Mouse (Mus musculus) megakaryocyte, embryonic 14.5 days (primary cell): ENCODE data around the gene Gm438. TPM values are rescaled to one million over a fixed set of nuclear protein-coding genes. Genes with fewer than 3 reads are reported as not detected.
"Not testable (repeated sequence)": the region's sequence is repeated elsewhere in the genome, so short reads cannot be mapped to it uniquely, and the experiment has no call there.

Experiments used
- H3K27me3 ChIP-seq: replicated peaks from 2 replicates; pipeline ENCODE3; 2012; ENCODE audit warnings: inconsistent platforms
- H3K36me3 ChIP-seq: replicated peaks from 2 replicates; pipeline ENCODE3; 2012; ENCODE audit warnings: low read length, inconsistent platforms, mixed read lengths
- H3K4me1 ChIP-seq: 2 replicates; pipeline ENCODE4 v1.6.1; 2012; ENCODE audit warnings: inconsistent platforms
- H3K4me3 ChIP-seq: replicated peaks from 2 replicates; pipeline ENCODE3; 2012; ENCODE audit warnings: moderate library complexity, mild to moderate bottlenecking, inconsistent platforms
- H3K9me3 ChIP-seq: 2 replicates; pipeline ENCODE4 v1.6.1; 2012; ENCODE audit warnings: inconsistent platforms
- FLI1 ChIP-seq: IDR thresholded peaks from 2 replicates; pipeline ENCODE4 v1.6.1; 2012; ENCODE audit warnings: low read length, inconsistent platforms, mixed read lengths
- GATA1 ChIP-seq: IDR thresholded peaks from 3 replicates; pipeline ENCODE4 v1.6.1; 2012; ENCODE audit warnings: mixed read lengths, low read length, inconsistent platforms, borderline replicate concordance
- polyA plus RNA-seq: library from polyadenylated mRNA; stranded (reverse); fragments of >175 nt; gene quantifications from 2 replicates; pipeline ENCODE4 v1.2.3, GENCODE M21; 2012; ENCODE audit warnings: low replicate concordance; ENCODE audit not compliant: insufficient read depth

Gene Gm438
- polyA plus RNA-seq = not detected in 2 replicates

DNA sequence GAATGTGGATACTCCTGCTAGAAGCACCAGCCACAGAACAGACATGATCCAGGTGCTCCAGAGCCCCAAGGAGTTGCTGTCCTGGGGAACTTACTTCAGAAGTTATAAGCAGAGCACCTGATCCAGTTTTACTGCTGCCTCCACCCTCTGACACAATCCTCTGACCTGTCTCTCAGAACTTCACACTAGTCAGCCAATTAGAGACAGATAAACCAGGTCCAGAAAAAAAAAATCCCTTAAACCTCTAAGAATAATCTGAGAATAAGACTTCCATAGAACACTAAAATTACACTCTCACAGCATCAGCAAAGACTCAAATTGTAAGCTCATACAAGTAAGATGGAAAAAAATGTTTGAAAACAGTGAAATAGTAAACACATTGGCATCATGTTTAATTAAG, at the start of gene Gm438:
Gm438 (minus strand) TSS at position 101 of the 400 bp plus-strand sequence.
- Histone ChIP-seq H3K9me3 (no peaks in the 10 kb centered on the region), H3K4me3 (no peak within 1 kb of the TSS), H3K4me1 (no peaks in the 10 kb centered on the region), H3K36me3 (no peaks in the 10 kb centered on the region), H3K27me3 (peaks cover 5% of the 10 kb centered on the region)
- TF ChIP-seq FLI1 = no peak
- no peak for TF ChIP-seq GATA1

DNA sequence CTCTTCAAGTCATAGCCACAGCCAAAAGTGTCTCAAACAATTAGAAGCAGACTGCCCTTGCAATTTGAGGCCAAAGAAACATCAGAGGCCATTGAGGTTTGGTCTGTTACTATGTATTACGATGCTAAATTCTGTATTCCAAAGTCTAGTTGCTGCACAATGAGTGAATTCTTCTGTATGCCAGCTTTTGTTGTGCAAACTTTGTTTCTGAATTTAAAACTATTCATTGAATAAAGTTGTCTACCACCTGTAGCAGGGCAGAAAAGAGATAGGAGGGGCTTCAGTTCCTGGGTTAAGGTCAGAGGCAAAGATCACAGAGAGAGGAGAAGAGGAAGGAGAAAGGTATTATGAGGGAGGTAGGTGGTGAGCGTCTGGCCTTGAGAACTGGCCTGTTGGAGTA, 38.3 kb upstream of the Gm438 start:
- H3K27me3 ChIP-seq = no peaks in the 10 kb centered on the region
- H3K4me1 ChIP-seq = peaks cover 14% of the 10 kb centered on the region
- peaks cover 20% of the 10 kb centered on the region for H3K9me3 ChIP-seq
- no peaks in the 10 kb centered on the region for H3K36me3 ChIP-seq
- TF ChIP-seq GATA1 (no peak), FLI1 (no peak)
- H3K4me3 ChIP-seq = no peak overlapping the region

DNA sequence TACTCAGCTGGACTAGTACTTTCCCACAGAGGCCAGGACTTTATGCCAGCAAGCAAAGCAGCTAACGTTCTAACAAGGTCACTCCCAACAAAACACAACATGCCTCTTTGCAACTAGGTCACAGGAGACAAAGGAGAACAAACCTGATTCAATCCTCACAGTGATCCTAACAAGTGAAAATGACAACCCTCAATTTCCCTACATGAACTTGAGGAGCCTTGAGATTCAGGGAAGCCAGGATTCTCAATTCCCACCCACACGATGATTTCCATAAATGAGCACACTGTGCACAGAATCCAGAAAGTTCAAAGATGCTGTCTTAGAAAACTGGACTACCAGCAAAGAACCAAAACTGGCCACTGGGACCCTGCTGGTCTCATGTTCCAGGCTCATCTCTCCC, 37.6 kb upstream of the Gm438 start:
- Histone ChIP-seq H3K36me3 (no peaks in the 10 kb centered on the region), H3K4me3 (no peak overlapping the region), H3K4me1 (peaks cover 14% of the 10 kb centered on the region), H3K9me3 (peaks cover 20% of the 10 kb centered on the region), H3K27me3 (no peaks in the 10 kb centered on the region)
- TF ChIP-seq GATA1 (no peak), FLI1 (no peak)

DNA sequence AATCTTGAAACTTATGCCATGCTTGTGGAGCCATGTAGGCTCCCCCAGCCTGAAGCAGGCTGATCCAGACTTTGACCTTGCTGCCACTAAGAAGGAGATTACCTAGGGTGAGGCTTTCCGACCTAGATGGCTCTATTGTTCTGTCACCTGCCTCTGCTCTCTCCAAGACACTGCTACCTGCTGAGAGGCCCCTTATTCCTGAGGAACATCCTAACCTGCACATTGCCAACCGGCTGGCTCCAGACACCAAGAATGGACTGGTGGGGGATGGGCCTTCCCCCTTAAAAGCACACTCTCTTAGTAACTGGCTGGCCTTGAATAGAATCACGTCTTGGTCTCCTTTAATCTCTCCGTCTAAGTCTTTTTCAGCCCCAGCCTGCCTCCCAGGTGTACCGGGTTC, 20.8 kb upstream of the Gm438 start:
- peaks cover 24% of the 10 kb centered on the region for H3K9me3 ChIP-seq
- not testable (repeated sequence) for H3K36me3 ChIP-seq, H3K4me1 ChIP-seq, H3K4me3 ChIP-seq, H3K27me3 ChIP-seq

DNA sequence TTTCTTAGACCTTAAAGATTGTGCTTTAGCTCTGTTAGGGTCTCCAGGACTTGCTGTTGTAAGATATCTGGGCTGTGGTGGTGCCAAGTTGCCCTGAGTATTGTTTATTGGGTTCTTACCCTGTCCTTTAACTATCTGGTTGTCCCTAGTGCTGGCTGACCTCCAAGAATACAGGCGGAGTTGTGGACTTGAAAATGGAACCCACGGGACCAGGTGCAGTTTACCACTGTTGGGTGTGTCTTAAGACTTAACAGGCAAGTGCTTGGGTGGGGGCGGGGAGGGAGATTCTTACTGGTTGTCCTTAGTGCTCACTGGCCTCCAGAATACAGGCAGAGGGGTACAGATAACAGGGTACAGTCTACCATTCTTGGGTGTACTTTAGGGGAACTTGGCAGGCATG, 17.2 kb upstream of the Gm438 start:
- H3K4me3 ChIP-seq = no peak overlapping the region
- H3K27me3 ChIP-seq = no peaks in the 10 kb centered on the region
- H3K9me3 ChIP-seq = 0 out of 2 replicates have a peak, but pooled peaks cover 5% of the 10 kb centered on the region
- H3K36me3 ChIP-seq = no peaks in the 10 kb centered on the region
- TF ChIP-seq GATA1 = no peak
- no peak for TF ChIP-seq FLI1
- no peaks in the 10 kb centered on the region for H3K4me1 ChIP-seq

DNA sequence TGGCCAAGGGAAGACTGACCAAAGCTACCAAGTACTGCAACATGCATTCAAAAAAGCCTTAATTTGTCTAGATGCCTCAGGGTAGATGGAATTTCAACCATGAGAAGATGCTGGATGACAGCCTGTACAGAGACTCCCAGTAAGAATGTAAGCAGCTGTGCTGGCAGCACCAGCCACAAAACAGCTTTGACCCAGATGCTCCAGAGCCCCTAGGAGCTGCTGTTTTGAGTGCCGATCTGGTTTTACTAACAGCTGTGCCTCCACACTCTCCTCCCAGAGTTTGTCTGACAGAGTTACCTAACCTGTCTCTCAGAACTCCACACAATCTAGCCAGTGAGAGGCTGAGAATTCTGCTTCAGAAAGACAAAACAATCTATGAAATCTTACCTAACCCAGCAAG, 3.8 kb upstream of the Gm438 start:
- no peaks in the 10 kb centered on the region for H3K36me3 ChIP-seq
- H3K4me3 ChIP-seq = no peak overlapping the region
- H3K27me3 ChIP-seq = peaks cover 5% of the 10 kb centered on the region
- TF ChIP-seq GATA1 (no peak), FLI1 (no peak)
- no peaks in the 10 kb centered on the region for H3K9me3 ChIP-seq
- peaks cover 10% of the 10 kb centered on the region for H3K4me1 ChIP-seq

DNA sequence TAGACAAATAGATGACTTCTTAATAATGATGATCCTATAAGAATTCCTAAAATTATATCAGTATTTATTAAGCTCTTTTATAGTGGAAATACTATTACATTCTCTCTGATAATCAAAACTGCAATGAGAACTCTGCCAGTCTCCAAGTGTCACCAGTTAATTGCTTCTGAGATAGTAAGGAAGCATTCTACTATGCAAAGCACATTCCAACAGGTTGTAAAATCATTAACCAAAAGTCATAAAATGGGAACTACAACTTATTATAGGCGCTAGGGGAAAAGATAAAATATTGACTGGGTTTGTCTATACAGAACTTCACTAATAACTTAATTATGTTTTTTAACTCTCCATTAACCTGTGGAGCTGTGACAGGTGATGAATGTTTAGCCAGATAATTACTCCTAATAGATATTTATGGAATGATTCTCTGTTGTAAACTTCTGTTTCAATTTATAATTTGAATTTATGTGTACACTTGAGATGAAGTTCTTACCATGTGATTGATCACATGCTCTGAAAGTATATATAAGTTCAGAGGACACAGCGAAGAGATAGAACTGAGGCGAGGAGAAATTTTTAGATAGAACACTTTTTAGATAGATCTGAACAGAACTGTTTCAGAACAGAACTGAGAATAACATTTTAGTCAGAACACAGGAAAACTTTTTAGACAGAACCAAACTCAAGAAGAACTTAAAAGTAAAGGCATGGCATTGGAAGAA, 3.7 kb downstream of the Gm438 start:
- Histone ChIP-seq H3K27me3 (no peaks in the 10 kb centered on the region), H3K4me1 (peaks cover 9% of the 10 kb centered on the region), H3K36me3 (no peaks in the 10 kb centered on the region), H3K9me3 (no peaks in the 10 kb centered on the region), H3K4me3 (no peak overlapping the region)
- TF ChIP-seq GATA1 = no peak

DNA sequence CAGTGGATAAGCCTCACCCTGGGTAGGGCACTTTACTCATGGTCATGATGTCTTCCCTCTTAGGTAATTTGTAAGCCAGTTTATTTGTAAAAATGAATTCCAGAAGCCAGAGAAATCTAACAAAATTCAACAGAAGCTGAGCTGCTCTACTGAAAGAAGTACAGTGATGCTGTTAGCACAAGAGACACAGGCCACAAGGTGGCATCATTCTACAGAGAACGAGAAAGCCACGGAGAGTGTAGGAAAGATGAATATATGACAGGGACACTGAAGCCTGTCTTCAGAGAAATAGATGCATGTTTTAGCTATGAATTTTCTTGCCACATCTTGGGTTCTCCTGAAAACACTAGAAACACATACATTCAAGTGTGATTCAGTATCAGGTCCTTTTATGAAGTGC, 20.7 kb downstream of the Gm438 start:
- peaks cover 28% of the 10 kb centered on the region for H3K4me1 ChIP-seq
- TF ChIP-seq FLI1 (no peak), GATA1 (no peak)
- no peaks in the 10 kb centered on the region for H3K27me3 ChIP-seq

DNA sequence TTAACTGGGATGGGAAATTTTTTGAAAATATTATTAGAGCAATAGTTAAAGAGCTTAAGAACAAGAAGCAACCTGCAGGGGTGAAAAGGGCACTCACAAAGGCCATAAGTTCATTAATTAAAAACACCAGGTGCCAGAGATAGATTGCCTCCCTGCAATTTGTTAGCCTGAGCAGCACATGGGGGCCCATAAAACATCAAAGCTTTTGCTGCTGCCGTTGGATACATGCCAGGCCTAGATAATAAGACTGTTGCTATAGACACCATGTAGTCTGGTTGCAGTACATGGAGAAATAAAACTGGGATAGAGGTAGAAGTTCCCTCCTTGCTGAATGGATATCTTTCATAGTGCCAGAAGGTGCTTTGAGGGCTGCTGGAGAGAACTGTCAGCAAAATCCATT, 37.2 kb downstream of the Gm438 start:
- Histone ChIP-seq H3K36me3 (no peaks in the 10 kb centered on the region), H3K27me3 (no peaks in the 10 kb centered on the region), H3K4me1 (no peaks in the 10 kb centered on the region), H3K4me3 (no peak overlapping the region), H3K9me3 (no peaks in the 10 kb centered on the region)
- TF ChIP-seq FLI1 = no peak
- no peak for TF ChIP-seq GATA1

More for the DNA sequence above, 20.7 kb downstream of the Gm438 start:
- Histone ChIP-seq H3K4me3 (no peak overlapping the region), H3K36me3 (no peaks in the 10 kb centered on the region), H3K9me3 (peaks cover 9% of the 10 kb centered on the region; the same call in 1 of the 2 replicates)

Other genes starting within 250 kb of the Gm438 start
- gene Gm13124, start 221.4 kb downstream of the Gm438 start, polyA plus RNA-seq = not detected in 2 replicates
- not detected in 2 replicates for gene Aadacl4, start 172.9 kb downstream of the Gm438 start, polyA plus RNA-seq
- not detected in 2 replicates for gene Gm436, start 100.2 kb downstream of the Gm438 start, polyA plus RNA-seq
- gene Gm13178, start 65.2 kb downstream of the Gm438 start, polyA plus RNA-seq = 1.1 TPM in 1 of 2 replicates, not detected in the other
- gene Dhrs3, start 106.2 kb upstream of the Gm438 start, polyA plus RNA-seq = 44.7 and 211 TPM in 2 replicates